Mouse (Mus musculus) MEL (cell line): ENCODE measurements at regions not wholly inside any gene's neighbourhood (a gene's known extent, or its start where the extent isn't known, plus 50 kb on each side); places are given as distances from the start of the nearest gene placed in this dataset.

Experiments
- DNase-seq: peaks from one replicate; pipeline ENCODE4 v3.0.0; 2011; ENCODE audit warnings: low read depth, low spot score
- H3K27ac ChIP-seq: 2 replicates; pipeline ENCODE4 v1.5.1; 2012; ENCODE audit warnings: low read depth, mild to moderate bottlenecking, control low read depth, low read length, moderate library complexity; ENCODE audit not compliant: control insufficient read depth
- H3K27me3 ChIP-seq, 2 experiments: fragments of 150-350 bp in 1 of 2; sonication (generic) in 1 of 2; 2 replicates each; pipeline ENCODE4 v1.6.1; 2012; ENCODE audit warnings: low read length in 2 of 2, mild to moderate bottlenecking in 2 of 2, improper control_type of control experiment in 1 of 2, moderate library complexity in 1 of 2; ENCODE audit not compliant: insufficient read depth in 2 of 2, control insufficient read depth in 1 of 2
- H3K36me3 ChIP-seq, 2 experiments: 2 replicates each; pipeline ENCODE4 v1.6.1; 2012 to 2014; ENCODE audit warnings: low read length in 2 of 2, improper control_type of control experiment in 1 of 2, inconsistent platforms in 1 of 2, mild to moderate bottlenecking in 1 of 2; ENCODE audit not compliant: insufficient read depth in 2 of 2, control insufficient read depth in 1 of 2
- H3K4me1 ChIP-seq, 2 experiments: fragments of 150-350 bp in 1 of 2; sonication (generic) in 1 of 2; 2 replicates each; pipeline ENCODE4 v1.6.1; 2012; ENCODE audit warnings: low read length in 2 of 2, improper control_type of control experiment in 1 of 2, mild to moderate bottlenecking in 1 of 2; ENCODE audit not compliant: insufficient read depth in 2 of 2, control insufficient read depth in 1 of 2
- H3K4me3 ChIP-seq, 2 experiments: fragments of 150-350 bp in 1 of 2; sonication (generic) in 1 of 2; 2 replicates each; pipeline ENCODE4 v1.5.1; 2012; ENCODE audit warnings: low read depth in 2 of 2, low read length in 2 of 2, mild to moderate bottlenecking in 2 of 2, moderate library complexity in 2 of 2, control low read depth in 1 of 2, improper control_type of control experiment in 1 of 2; ENCODE audit not compliant: control insufficient read depth in 1 of 2, insufficient read depth in 1 of 2
- H3K79me2 ChIP-seq: 2 replicates; pipeline ENCODE4 v1.6.1; 2012; ENCODE audit warnings: mild to moderate bottlenecking, low read length, moderate library complexity; ENCODE audit not compliant: control insufficient read depth, poor library complexity, insufficient read depth
- H3K9ac ChIP-seq: 2 replicates; pipeline ENCODE4 v1.6.1; 2012; ENCODE audit warnings: low read depth, mild to moderate bottlenecking, control low read depth, low read length, moderate library complexity; ENCODE audit not compliant: control insufficient read depth, poor library complexity, severe bottlenecking
- H3K9me3 ChIP-seq: fragments of 150-350 bp; sonication (generic); replicated peaks from 2 replicates; pipeline ENCODE4 v1.6.1; 2012; ENCODE audit warnings: mild to moderate bottlenecking, low read length, improper control_type of control experiment, moderate library complexity; ENCODE audit not compliant: insufficient read depth
- BHLHE40 ChIP-seq: IDR thresholded peaks from 2 replicates; pipeline ENCODE4 v1.6.1; 2012; ENCODE audit warnings: low read depth, mild to moderate bottlenecking, inconsistent platforms, low read length, improper control_type of control experiment, borderline replicate concordance
- CHD1 ChIP-seq: IDR thresholded peaks from 2 replicates; pipeline ENCODE4 v1.6.1; 2012; ENCODE audit warnings: low read depth, mild to moderate bottlenecking, inconsistent platforms, low read length, improper control_type of control experiment
- CHD2 ChIP-seq: IDR thresholded peaks from 2 replicates; pipeline ENCODE4 v1.6.1; 2011; ENCODE audit warnings: low read length, improper control_type of control experiment
- CTCF ChIP-seq, 3 experiments: IDR thresholded peaks in 2 of 3; conservative IDR thresholded peaks in 1 of 3; 2 replicates each; pipeline ENCODE4 v1.5.1; 2011 to 2012; ENCODE audit warnings: low read length in 3 of 3, low read depth in 2 of 3, mild to moderate bottlenecking in 2 of 3, improper control_type of control experiment in 1 of 3, inconsistent platforms in 1 of 3, mixed read lengths in 1 of 3, moderate library complexity in 1 of 3; ENCODE audit not compliant: control insufficient read depth in 1 of 3, insufficient read depth in 1 of 3, poor library complexity in 1 of 3, severe bottlenecking in 1 of 3
- ELF1 ChIP-seq: IDR thresholded peaks from 2 replicates; pipeline ENCODE4 v1.6.1; 2014; ENCODE audit warnings: low read depth, mild to moderate bottlenecking, inconsistent platforms, low read length, improper control_type of control experiment, moderate library complexity
- EP300 ChIP-seq, 2 experiments: IDR thresholded peaks; 2 replicates each; pipeline ENCODE4 v1.6.1; 2011; ENCODE audit warnings: improper control_type of control experiment in 2 of 2, low read length in 2 of 2, low read depth in 1 of 2, mild to moderate bottlenecking in 1 of 2
- ETS1 ChIP-seq: IDR thresholded peaks from 2 replicates; pipeline ENCODE4 v1.6.1; 2012; ENCODE audit warnings: low read depth, mild to moderate bottlenecking, inconsistent platforms, low read length, improper control_type of control experiment, moderate library complexity
- GATA1 ChIP-seq: IDR thresholded peaks from 2 replicates; pipeline ENCODE4 v1.6.1; 2011; ENCODE audit warnings: low read depth, low read length, improper control_type of control experiment
- JUND ChIP-seq: IDR thresholded peaks from 2 replicates; pipeline ENCODE4 v1.6.1; 2011; ENCODE audit warnings: low read depth, mild to moderate bottlenecking, improper control_type of control experiment, low read length
- KAT2A ChIP-seq: conservative IDR thresholded peaks from 2 replicates; pipeline ENCODE4 v1.6.1; 2012; ENCODE audit warnings: low read depth, low read length, improper control_type of control experiment, inconsistent platforms
- MAX ChIP-seq: IDR thresholded peaks from 2 replicates; pipeline ENCODE4 v1.6.1; 2011; ENCODE audit warnings: low read length, improper control_type of control experiment
- MAZ ChIP-seq: IDR thresholded peaks from 2 replicates; pipeline ENCODE4 v1.6.1; 2012; ENCODE audit warnings: low read depth, mild to moderate bottlenecking, inconsistent platforms, low read length, improper control_type of control experiment
- MYB ChIP-seq: IDR thresholded peaks from 2 replicates; pipeline ENCODE4 v1.6.1; 2011; ENCODE audit warnings: mild to moderate bottlenecking, low read depth, low read length, improper control_type of control experiment
- MYC ChIP-seq: IDR thresholded peaks from 2 replicates; pipeline ENCODE4 v1.6.1; 2011; ENCODE audit warnings: low read depth, mild to moderate bottlenecking, low read length, improper control_type of control experiment, moderate library complexity
- NRF1 ChIP-seq: IDR thresholded peaks from 2 replicates; pipeline ENCODE4 v1.6.1; 2014; ENCODE audit warnings: low read depth, mild to moderate bottlenecking, inconsistent platforms, low read length, improper control_type of control experiment, moderate library complexity; ENCODE audit not compliant: poor library complexity, insufficient read depth, severe bottlenecking
- POLR2A ChIP-seq, 2 experiments: IDR thresholded peaks; 2 replicates each; pipeline ENCODE4 v1.6.1; 2011 to 2012; ENCODE audit warnings: low read length in 2 of 2, mild to moderate bottlenecking in 2 of 2, control low read depth in 1 of 2, improper control_type of control experiment in 1 of 2, low read depth in 1 of 2, moderate library complexity in 1 of 2; ENCODE audit not compliant: control insufficient read depth in 1 of 2, insufficient read depth in 1 of 2, poor library complexity in 1 of 2
- POLR2AphosphoS2 ChIP-seq: IDR thresholded peaks from 2 replicates; pipeline ENCODE4 v1.6.1; 2011; ENCODE audit warnings: low read length, improper control_type of control experiment
- POLR2AphosphoS5 ChIP-seq: IDR thresholded peaks from 2 replicates; pipeline ENCODE4 v1.6.1; 2012; ENCODE audit warnings: low read depth, borderline replicate concordance, mild to moderate bottlenecking, inconsistent platforms, low read length, moderate library complexity, mixed read lengths
- RAD21 ChIP-seq: IDR thresholded peaks from 2 replicates; pipeline ENCODE4 v1.6.1; 2011; ENCODE audit warnings: mild to moderate bottlenecking, low read depth, low read length, improper control_type of control experiment
- RCOR1 ChIP-seq: IDR thresholded peaks from 2 replicates; pipeline ENCODE4 v1.6.1; 2012; ENCODE audit warnings: low read depth, mild to moderate bottlenecking, inconsistent platforms, low read length, improper control_type of control experiment
- SIN3A ChIP-seq: IDR thresholded peaks from 2 replicates; pipeline ENCODE4 v1.6.1; 2012; ENCODE audit warnings: low read length, improper control_type of control experiment, inconsistent platforms
- SMC3 ChIP-seq: IDR thresholded peaks from 2 replicates; pipeline ENCODE4 v1.6.1; 2011; ENCODE audit warnings: low read depth, low read length, improper control_type of control experiment
- TAL1 ChIP-seq: IDR thresholded peaks from 2 replicates; pipeline ENCODE4 v1.6.1; 2012; ENCODE audit warnings: mild to moderate bottlenecking, inconsistent platforms, low read length, moderate library complexity, mixed read lengths
- TBP ChIP-seq: IDR thresholded peaks from 2 replicates; pipeline ENCODE4 v1.8.0; 2011; ENCODE audit warnings: low read depth, low read length, improper control_type of control experiment
- TCF12 ChIP-seq: IDR thresholded peaks from 2 replicates; pipeline ENCODE4 v1.6.1; 2014; ENCODE audit warnings: low read depth, mild to moderate bottlenecking, inconsistent platforms, low read length, improper control_type of control experiment, moderate library complexity
- USF2 ChIP-seq, 2 experiments: IDR thresholded peaks; 2 replicates each; pipeline ENCODE4 v1.6.1; 2011 to 2012; ENCODE audit warnings: improper control_type of control experiment in 2 of 2, low read length in 2 of 2, borderline replicate concordance in 1 of 2, inconsistent platforms in 1 of 2, low read depth in 1 of 2, mild to moderate bottlenecking in 1 of 2; ENCODE audit not compliant: insufficient read depth in 1 of 2
- ZMIZ1 ChIP-seq: IDR thresholded peaks from 2 replicates; pipeline ENCODE4 v1.6.1; 2012; ENCODE audit warnings: low read depth, mild to moderate bottlenecking, inconsistent platforms, low read length, improper control_type of control experiment, moderate library complexity
- ZNF384 ChIP-seq: IDR thresholded peaks from 2 replicates; pipeline ENCODE4 v1.6.1; 2012; ENCODE audit warnings: low read depth, mild to moderate bottlenecking, inconsistent platforms, low read length, improper control_type of control experiment

DNA sequence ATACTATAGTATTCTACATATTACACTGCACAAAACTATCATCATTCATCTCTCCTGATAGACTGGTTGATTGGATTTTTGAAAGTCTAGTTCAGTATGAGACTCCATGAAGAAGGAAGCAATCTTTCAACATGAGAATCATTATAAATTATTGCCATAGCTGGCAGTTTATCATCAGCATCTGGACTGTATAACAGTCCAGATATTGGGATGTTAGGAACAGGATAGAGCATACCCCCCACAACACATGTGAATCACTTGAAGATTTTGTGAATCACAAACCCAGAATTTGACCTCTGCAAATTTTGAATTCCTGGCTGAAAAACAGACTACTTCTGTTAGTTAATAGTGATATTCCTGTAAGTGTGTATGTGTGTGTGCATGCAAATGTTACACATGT is 135.1 kb upstream of the Il15 start:
- Histone ChIP-seq H3K27ac (no peak overlapping the region), H3K27me3 (no peaks in the 10 kb centered on the region), H3K4me3 (no peak overlapping the region), H3K79me2 (no peaks in the 10 kb centered on the region), H3K36me3 (no peaks in the 10 kb centered on the region), H3K9ac (no peak overlapping the region), H3K9me3 (no peaks in the 10 kb centered on the region), H3K4me1 (0 out of 4 replicates have a peak, but pooled peaks cover 0 to 2% of the 10 kb centered on the region in 2 experiments)
- TF ChIP-seq POLR2AphosphoS5 (no peak), GATA1 (no peak), SMC3 (no peak), MYC (no peak), ZMIZ1 (no peak), TBP (no peak), CTCF (IDR thresholded peaks at IDR 0.05 in 2 of 3, conservative IDR thresholded peaks at IDR 0.05 in 1 of 3; ENCODE audit: control insufficient read depth in 1 of 3, insufficient read depth in 1 of 3, low read depth in 2 of 3, low read length in 3 of 3, poor library complexity in 1 of 3, severe bottlenecking in 1 of 3) (no peak), MYB (no peak), MAX (no peak), POLR2AphosphoS2 (no peak), MAZ (no peak), CHD2 (no peak), TCF12 (no peak), JUND (no peak), NRF1 (no peak), USF2 (IDR thresholded peaks at IDR 0.05; ENCODE audit: borderline replicate concordance in 1 of 2, insufficient read depth in 1 of 2, low read depth in 1 of 2, low read length in 2 of 2) (no peak), POLR2A (IDR thresholded peaks at IDR 0.05; ENCODE audit: control insufficient read depth in 1 of 2, insufficient read depth in 1 of 2, low read depth in 1 of 2, low read length in 2 of 2, poor library complexity in 1 of 2) (no peak), RAD21 (no peak), SIN3A (no peak), KAT2A (no peak)
- DNase-seq = no peak

DNA sequence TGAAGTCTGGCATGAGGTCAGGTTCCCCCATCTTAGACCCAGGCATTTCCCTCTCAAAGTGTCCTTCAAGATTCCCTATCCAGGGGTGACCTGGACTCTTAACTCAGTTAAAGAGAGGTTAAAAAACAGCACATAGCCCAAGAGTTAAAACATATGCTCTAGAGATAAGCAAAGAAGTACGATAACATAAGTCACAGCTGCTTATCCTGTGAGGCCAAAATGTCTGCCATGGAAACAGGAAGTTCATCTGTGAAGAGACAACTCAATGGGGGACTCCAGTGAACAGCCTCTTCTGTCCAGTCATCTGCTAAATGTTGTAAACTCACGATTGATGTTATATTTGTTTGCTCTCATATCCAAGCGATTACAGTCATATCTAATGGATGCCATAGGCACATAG is 126.1 kb upstream of the Il15 start:
- Histone ChIP-seq H3K36me3 (peaks cover 0 to 11% of the 10 kb centered on the region in 2 experiments; a peak in 2 of 4 replicates), H3K9me3 (no peaks in the 10 kb centered on the region), H3K4me3 (no peak overlapping the region), H3K27me3 (no peaks in the 10 kb centered on the region), H3K4me1 (peaks cover 4 to 9% of the 10 kb centered on the region in 2 experiments; a peak in 3 of 4 replicates)
- DNase-seq = peak; percentile 72
- TF ChIP-seq GATA1 (peak; percentile 93), RCOR1 (peak; percentile 59; the same call in 1 of the 2 replicates), MAX (no peak), ZMIZ1 (no peak), ZNF384 (no peak), SIN3A (peak; percentile 17; the same call in 1 of the 2 replicates), ELF1 (0 out of 2 replicates have a peak, but pooled peaks have one; percentile 39), ETS1 (peak; percentile 98), TAL1 (peak; percentile 50), CHD1 (no peak), EP300 (IDR thresholded peaks at IDR 0.05; ENCODE audit: low read depth in 1 of 2, low read length in 2 of 2) (peak; percentile 82 to 88), TCF12 (peak; percentile 91), BHLHE40 (no peak), SMC3 (no peak)
- TF ChIP-seq, all 39 proteins: peak for 8
- H3K79me2 ChIP-seq = no peaks in the 10 kb centered on the region
- H3K9ac ChIP-seq = no peak overlapping the region
- H3K27ac ChIP-seq = no peak overlapping the region
